Mouse (Mus musculus) MEL (cell line): Measurements from ENCODE around the gene Olfr1394. TPM values are rescaled to one million over a fixed set of nuclear protein-coding genes. Genes with fewer than 3 reads are reported as not detected.

ENCODE experiments used
- DNase-seq: peaks from one replicate; pipeline ENCODE4 v3.0.0; 2011; ENCODE audit warnings: low read depth, low spot score
- H3K27ac ChIP-seq: 2 replicates; pipeline ENCODE4 v1.5.1; 2012; ENCODE audit warnings: low read depth, mild to moderate bottlenecking, control low read depth, low read length, moderate library complexity; ENCODE audit not compliant: control insufficient read depth
- H3K27me3 ChIP-seq, 2 experiments: fragments of 150-350 bp in 1 of 2; sonication (generic) in 1 of 2; 2 replicates each; pipeline ENCODE4 v1.6.1; 2012; ENCODE audit warnings: low read length in 2 of 2, mild to moderate bottlenecking in 2 of 2, improper control_type of control experiment in 1 of 2, moderate library complexity in 1 of 2; ENCODE audit not compliant: insufficient read depth in 2 of 2, control insufficient read depth in 1 of 2
- H3K36me3 ChIP-seq, 2 experiments: 2 replicates each; pipeline ENCODE4 v1.6.1; 2012 to 2014; ENCODE audit warnings: low read length in 2 of 2, improper control_type of control experiment in 1 of 2, inconsistent platforms in 1 of 2, mild to moderate bottlenecking in 1 of 2; ENCODE audit not compliant: insufficient read depth in 2 of 2, control insufficient read depth in 1 of 2
- H3K4me1 ChIP-seq, 2 experiments: fragments of 150-350 bp in 1 of 2; sonication (generic) in 1 of 2; 2 replicates each; pipeline ENCODE4 v1.6.1; 2012; ENCODE audit warnings: low read length in 2 of 2, improper control_type of control experiment in 1 of 2, mild to moderate bottlenecking in 1 of 2; ENCODE audit not compliant: insufficient read depth in 2 of 2, control insufficient read depth in 1 of 2
- H3K4me3 ChIP-seq, 2 experiments: fragments of 150-350 bp in 1 of 2; sonication (generic) in 1 of 2; 2 replicates each; pipeline ENCODE4 v1.5.1; 2012; ENCODE audit warnings: low read depth in 2 of 2, low read length in 2 of 2, mild to moderate bottlenecking in 2 of 2, moderate library complexity in 2 of 2, control low read depth in 1 of 2, improper control_type of control experiment in 1 of 2; ENCODE audit not compliant: control insufficient read depth in 1 of 2, insufficient read depth in 1 of 2
- H3K79me2 ChIP-seq: 2 replicates; pipeline ENCODE4 v1.6.1; 2012; ENCODE audit warnings: mild to moderate bottlenecking, low read length, moderate library complexity; ENCODE audit not compliant: control insufficient read depth, poor library complexity, insufficient read depth
- H3K9ac ChIP-seq: 2 replicates; pipeline ENCODE4 v1.6.1; 2012; ENCODE audit warnings: low read depth, mild to moderate bottlenecking, control low read depth, low read length, moderate library complexity; ENCODE audit not compliant: control insufficient read depth, poor library complexity, severe bottlenecking
- H3K9me3 ChIP-seq: fragments of 150-350 bp; sonication (generic); replicated peaks from 2 replicates; pipeline ENCODE4 v1.6.1; 2012; ENCODE audit warnings: mild to moderate bottlenecking, low read length, improper control_type of control experiment, moderate library complexity; ENCODE audit not compliant: insufficient read depth
- BHLHE40 ChIP-seq: IDR thresholded peaks from 2 replicates; pipeline ENCODE4 v1.6.1; 2012; ENCODE audit warnings: low read depth, mild to moderate bottlenecking, inconsistent platforms, low read length, improper control_type of control experiment, borderline replicate concordance
- CHD1 ChIP-seq: IDR thresholded peaks from 2 replicates; pipeline ENCODE4 v1.6.1; 2012; ENCODE audit warnings: low read depth, mild to moderate bottlenecking, inconsistent platforms, low read length, improper control_type of control experiment
- CHD2 ChIP-seq: IDR thresholded peaks from 2 replicates; pipeline ENCODE4 v1.6.1; 2011; ENCODE audit warnings: low read length, improper control_type of control experiment
- E2F4 ChIP-seq: IDR thresholded peaks from 2 replicates; pipeline ENCODE4 v1.6.1; 2011; ENCODE audit warnings: low read depth, low read length, improper control_type of control experiment, borderline replicate concordance
- ELF1 ChIP-seq: IDR thresholded peaks from 2 replicates; pipeline ENCODE4 v1.6.1; 2014; ENCODE audit warnings: low read depth, mild to moderate bottlenecking, inconsistent platforms, low read length, improper control_type of control experiment, moderate library complexity
- EP300 ChIP-seq, 2 experiments: IDR thresholded peaks; 2 replicates each; pipeline ENCODE4 v1.6.1; 2011; ENCODE audit warnings: improper control_type of control experiment in 2 of 2, low read length in 2 of 2, low read depth in 1 of 2, mild to moderate bottlenecking in 1 of 2
- GABPA ChIP-seq: IDR thresholded peaks from 2 replicates; pipeline ENCODE4 v1.6.1; 2012; ENCODE audit warnings: low read depth, mild to moderate bottlenecking, inconsistent platforms, low read length, improper control_type of control experiment, moderate library complexity
- GATA1 ChIP-seq: IDR thresholded peaks from 2 replicates; pipeline ENCODE4 v1.6.1; 2011; ENCODE audit warnings: low read depth, low read length, improper control_type of control experiment
- HCFC1 ChIP-seq: IDR thresholded peaks from 2 replicates; pipeline ENCODE4 v1.6.1; 2012; ENCODE audit warnings: low read depth, mild to moderate bottlenecking, inconsistent platforms, low read length, improper control_type of control experiment, moderate library complexity
- MAFK ChIP-seq: IDR thresholded peaks from 2 replicates; pipeline ENCODE4 v1.6.1; 2011; ENCODE audit warnings: low read depth, mild to moderate bottlenecking, low read length, improper control_type of control experiment, borderline replicate concordance
- MAX ChIP-seq: IDR thresholded peaks from 2 replicates; pipeline ENCODE4 v1.6.1; 2011; ENCODE audit warnings: low read length, improper control_type of control experiment
- MAZ ChIP-seq: IDR thresholded peaks from 2 replicates; pipeline ENCODE4 v1.6.1; 2012; ENCODE audit warnings: low read depth, mild to moderate bottlenecking, inconsistent platforms, low read length, improper control_type of control experiment
- MXI1 ChIP-seq: IDR thresholded peaks from 2 replicates; pipeline ENCODE4 v1.6.1; 2011; ENCODE audit warnings: mild to moderate bottlenecking, low read depth, low read length, improper control_type of control experiment
- MYC ChIP-seq: IDR thresholded peaks from 2 replicates; pipeline ENCODE4 v1.6.1; 2011; ENCODE audit warnings: low read depth, mild to moderate bottlenecking, low read length, improper control_type of control experiment, moderate library complexity
- NRF1 ChIP-seq: IDR thresholded peaks from 2 replicates; pipeline ENCODE4 v1.6.1; 2014; ENCODE audit warnings: low read depth, mild to moderate bottlenecking, inconsistent platforms, low read length, improper control_type of control experiment, moderate library complexity; ENCODE audit not compliant: poor library complexity, insufficient read depth, severe bottlenecking
- POLR2A ChIP-seq, 2 experiments: IDR thresholded peaks; 2 replicates each; pipeline ENCODE4 v1.6.1; 2011 to 2012; ENCODE audit warnings: low read length in 2 of 2, mild to moderate bottlenecking in 2 of 2, control low read depth in 1 of 2, improper control_type of control experiment in 1 of 2, low read depth in 1 of 2, moderate library complexity in 1 of 2; ENCODE audit not compliant: control insufficient read depth in 1 of 2, insufficient read depth in 1 of 2, poor library complexity in 1 of 2
- POLR2AphosphoS2 ChIP-seq: IDR thresholded peaks from 2 replicates; pipeline ENCODE4 v1.6.1; 2011; ENCODE audit warnings: low read length, improper control_type of control experiment
- POLR2AphosphoS5 ChIP-seq: IDR thresholded peaks from 2 replicates; pipeline ENCODE4 v1.6.1; 2012; ENCODE audit warnings: low read depth, borderline replicate concordance, mild to moderate bottlenecking, inconsistent platforms, low read length, moderate library complexity, mixed read lengths
- RAD21 ChIP-seq: IDR thresholded peaks from 2 replicates; pipeline ENCODE4 v1.6.1; 2011; ENCODE audit warnings: mild to moderate bottlenecking, low read depth, low read length, improper control_type of control experiment
- RCOR1 ChIP-seq: IDR thresholded peaks from 2 replicates; pipeline ENCODE4 v1.6.1; 2012; ENCODE audit warnings: low read depth, mild to moderate bottlenecking, inconsistent platforms, low read length, improper control_type of control experiment
- SIN3A ChIP-seq: IDR thresholded peaks from 2 replicates; pipeline ENCODE4 v1.6.1; 2012; ENCODE audit warnings: low read length, improper control_type of control experiment, inconsistent platforms
- SMC3 ChIP-seq: IDR thresholded peaks from 2 replicates; pipeline ENCODE4 v1.6.1; 2011; ENCODE audit warnings: low read depth, low read length, improper control_type of control experiment
- TAL1 ChIP-seq: IDR thresholded peaks from 2 replicates; pipeline ENCODE4 v1.6.1; 2012; ENCODE audit warnings: mild to moderate bottlenecking, inconsistent platforms, low read length, moderate library complexity, mixed read lengths
- TBP ChIP-seq: IDR thresholded peaks from 2 replicates; pipeline ENCODE4 v1.8.0; 2011; ENCODE audit warnings: low read depth, low read length, improper control_type of control experiment
- TCF12 ChIP-seq: IDR thresholded peaks from 2 replicates; pipeline ENCODE4 v1.6.1; 2014; ENCODE audit warnings: low read depth, mild to moderate bottlenecking, inconsistent platforms, low read length, improper control_type of control experiment, moderate library complexity
- USF1 ChIP-seq: IDR thresholded peaks from 2 replicates; pipeline ENCODE4 v1.6.1; 2014; ENCODE audit warnings: low read depth, mild to moderate bottlenecking, inconsistent platforms, low read length, improper control_type of control experiment, moderate library complexity
- USF2 ChIP-seq, 2 experiments: IDR thresholded peaks; 2 replicates each; pipeline ENCODE4 v1.6.1; 2011 to 2012; ENCODE audit warnings: improper control_type of control experiment in 2 of 2, low read length in 2 of 2, borderline replicate concordance in 1 of 2, inconsistent platforms in 1 of 2, low read depth in 1 of 2, mild to moderate bottlenecking in 1 of 2; ENCODE audit not compliant: insufficient read depth in 1 of 2
- ZC3H11A ChIP-seq: IDR thresholded peaks from 2 replicates; pipeline ENCODE4 v1.6.1; 2012; ENCODE audit warnings: low read depth, mild to moderate bottlenecking, inconsistent platforms, low read length, improper control_type of control experiment
- ZKSCAN1 ChIP-seq: IDR thresholded peaks from 2 replicates; pipeline ENCODE4 v1.6.1; 2012; ENCODE audit warnings: low read depth, mild to moderate bottlenecking, inconsistent platforms, low read length, improper control_type of control experiment, moderate library complexity
- ZMIZ1 ChIP-seq: IDR thresholded peaks from 2 replicates; pipeline ENCODE4 v1.6.1; 2012; ENCODE audit warnings: low read depth, mild to moderate bottlenecking, inconsistent platforms, low read length, improper control_type of control experiment, moderate library complexity
- ZNF384 ChIP-seq: IDR thresholded peaks from 2 replicates; pipeline ENCODE4 v1.6.1; 2012; ENCODE audit warnings: low read depth, mild to moderate bottlenecking, inconsistent platforms, low read length, improper control_type of control experiment
- polyA plus RNA-seq, 2 experiments: library from polyadenylated mRNA; stranded (reverse) in 1 of 2; unstranded in 1 of 2; fragments of >175 nt in 1 of 2; fragments of >200 nt in 1 of 2; gene quantifications; 2 replicates each; pipeline versions ENCODE4 v1.2.1 to v1.2.4; 2012; ENCODE audit warnings: low replicate concordance in 2 of 2, low read depth in 1 of 2; ENCODE audit not compliant: insufficient read length in 2 of 2, insufficient read depth in 1 of 2, missing spikeins in 1 of 2
- total RNA-seq: library from RNA; depleted of rRNA; stranded (reverse); fragments of 300-350 nt; gene quantifications from 2 replicates; pipeline ENCODE4 v1.2.3, GENCODE M21; 2012

The Olfr1394 gene
- total and polyA plus RNA-seq, 3 experiments = not detected

DNA sequence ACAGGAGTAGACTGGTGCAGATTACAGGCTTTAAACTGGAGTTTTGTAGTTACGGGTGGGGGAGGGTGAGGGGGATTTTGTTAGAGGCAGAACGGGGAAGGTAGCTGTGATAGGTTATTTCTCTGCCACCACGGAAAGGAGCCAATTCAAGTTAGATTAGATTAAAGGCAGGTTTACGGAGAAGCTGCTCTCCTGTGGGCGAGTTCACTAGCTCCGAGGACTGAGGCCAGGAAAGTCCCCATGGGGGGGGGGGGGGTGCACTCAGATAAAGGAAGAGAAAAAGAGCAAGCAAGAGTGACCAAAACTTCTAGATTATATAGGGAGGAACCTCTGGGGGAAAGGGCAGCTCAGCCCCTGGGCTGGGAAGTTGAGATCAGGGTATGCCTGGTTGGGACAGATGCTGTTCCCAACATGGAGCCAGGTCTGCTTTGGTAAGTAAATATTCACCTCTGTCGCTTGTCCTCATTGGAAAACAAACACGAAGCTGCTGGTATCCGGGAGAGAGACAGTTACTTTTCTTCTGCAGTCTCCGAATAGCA is 48.4 kb downstream of the Olfr1394 start (continued):
- TF ChIP-seq ZC3H11A = no peak
- TF ChIP-seq MAX = 0 out of 2 replicates have a peak, but pooled peaks have one; percentile 57
- TF ChIP-seq CHD2 = peak; percentile 54; the same call in 1 of the 2 replicates
- no peak for TF ChIP-seq USF2 (IDR thresholded peaks at IDR 0.05; ENCODE audit: borderline replicate concordance in 1 of 2, insufficient read depth in 1 of 2, low read depth in 1 of 2, low read length in 2 of 2)
- peak; percentile 66; the same call in 1 of the 2 replicates for TF ChIP-seq ZMIZ1
- 0 out of 2 replicates have a peak, but pooled peaks have one; percentile 35 for TF ChIP-seq USF1
- TF ChIP-seq MYC = no peak
- peak; percentile 81 for TF ChIP-seq SIN3A
- no peak for TF ChIP-seq NRF1
- 0 out of 2 replicates have a peak, but pooled peaks have one; percentile 28 for TF ChIP-seq ZNF384
- peak; percentile 48; the same call in 1 of the 2 replicates for TF ChIP-seq E2F4
- TF ChIP-seq MAZ = peak; percentile 93; the same call in 1 of the 2 replicates
- TF ChIP-seq ZKSCAN1 = peak; percentile 56; the same call in 1 of the 2 replicates

DNA sequence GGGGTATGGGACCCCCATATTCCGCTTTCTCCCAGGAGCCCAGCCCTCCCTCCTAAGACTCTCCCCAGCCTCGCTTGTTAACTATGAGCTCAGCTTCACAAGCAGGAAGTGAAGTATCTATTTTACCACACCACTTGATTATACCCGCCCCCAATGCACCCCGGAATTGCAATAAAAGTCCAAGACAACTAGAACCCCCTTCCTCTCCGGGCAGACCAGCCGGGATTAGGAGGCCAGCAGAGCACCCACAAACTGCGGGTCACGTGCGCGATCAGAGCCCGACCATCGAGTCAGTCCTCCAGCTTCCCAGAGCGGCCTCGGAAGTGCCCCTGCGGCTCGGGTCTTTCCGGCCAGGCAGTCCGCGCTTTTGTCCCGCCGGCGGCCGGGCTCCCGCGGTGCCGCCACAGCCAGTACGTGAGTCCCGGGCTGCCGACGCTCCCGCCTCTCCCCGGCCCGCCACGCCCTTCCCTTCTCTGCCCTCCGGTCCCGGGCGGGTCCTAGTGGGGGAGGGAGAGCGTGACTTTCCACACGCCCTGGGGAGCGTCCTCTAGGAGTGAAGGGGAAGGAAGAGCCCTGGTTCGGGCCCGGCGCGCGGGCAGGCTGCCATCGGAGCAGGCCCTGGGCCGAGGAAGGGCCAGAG is 49.1 kb downstream of the Olfr1394 start, which contains the start of gene Zfp62:
TSS of gene Zfp62 (plus strand) at position 164 of the 640 bp plus-strand sequence.
- Histone ChIP-seq H3K27me3 (no peaks in the 10 kb centered on the region), H3K79me2 (peaks cover 46% of the 10 kb centered on the region), H3K4me1 (peaks cover 16 to 41% of the 10 kb centered on the region in 2 experiments), H3K36me3 (peaks cover 4 to 45% of the 10 kb centered on the region in 2 experiments; a peak in 3 of 4 replicates), H3K9ac (peak within 1 kb of the TSS; percentile 93), H3K9me3 (no peaks in the 10 kb centered on the region), H3K27ac (peak within 1 kb of the TSS; percentile 94), H3K4me3 (peak within 1 kb of the TSS; percentile 72 to 73)
- DNase-seq = peak; percentile 98
- no peak for TF ChIP-seq TAL1
- peak; percentile 78; the same call in 1 of the 2 replicates for TF ChIP-seq E2F4
- TF ChIP-seq RAD21 = no peak
- TF ChIP-seq POLR2AphosphoS5 = no peak
- TF ChIP-seq GATA1 = peak; percentile 21; the same call in 1 of the 2 replicates
- peak; percentile 79; the same call in 1 of the 2 replicates for TF ChIP-seq ZMIZ1
- TF ChIP-seq ZNF384 = no peak
- peak; percentile 87; the same call in 1 of the 2 replicates for TF ChIP-seq CHD1
- peak; percentile 99 for TF ChIP-seq BHLHE40
- TF ChIP-seq MXI1 = peak; percentile 96
- peak; percentile 92 for TF ChIP-seq HCFC1
- TF ChIP-seq POLR2A (IDR thresholded peaks at IDR 0.05; ENCODE audit: control insufficient read depth in 1 of 2, insufficient read depth in 1 of 2, low read depth in 1 of 2, low read length in 2 of 2, poor library complexity in 1 of 2) = peak; percentile 75 to 80; a peak in 3 of 4 replicates
- TF ChIP-seq EP300 (IDR thresholded peaks at IDR 0.05; ENCODE audit: low read depth in 1 of 2, low read length in 2 of 2) = peak in 1 of 2 experiments; percentile 62; a peak in 2 of 4 replicates
- TF ChIP-seq TBP = peak; percentile 90
- no peak for TF ChIP-seq ZKSCAN1
- TF ChIP-seq USF2 (IDR thresholded peaks at IDR 0.05; ENCODE audit: borderline replicate concordance in 1 of 2, insufficient read depth in 1 of 2, low read depth in 1 of 2, low read length in 2 of 2) = peak; percentile 59 to 93
- TF ChIP-seq SMC3 = no peak; the same call in 1 of the 2 replicates
- peak; percentile 81 for TF ChIP-seq TCF12
- TF ChIP-seq MAFK = no peak
- TF ChIP-seq SIN3A = peak; percentile 89
- TF ChIP-seq CHD2 = no peak
- TF ChIP-seq RCOR1 = peak; percentile 75; the same call in 1 of the 2 replicates
- peak; percentile 67; the same call in 1 of the 2 replicates for TF ChIP-seq GABPA
- peak; percentile 87; the same call in 1 of the 2 replicates for TF ChIP-seq MAZ
- peak; percentile 68 for TF ChIP-seq POLR2AphosphoS2
- TF ChIP-seq ELF1 = peak; percentile 88
